21 mouse cellular contexts compared by ENCODE assay signal in genomic region chr10:31189577-31189976, GRCm38 (mm10).
A peak's percentile ranks its signal among the peaks of the same experiment; 100 is the strongest.
DNase-seq lines count a peak whose midpoint lies in the region; ATAC-seq and TF ChIP-seq lines count a peak whose summit lies in the region.
"Had no signal": no experiment of that assay in that cellular context is flagged by ENCODE, and none has a peak within 500 bp of the region (broad histone marks: within the 10 kb centered on the region; RNA-seq: fewer than 3 reads in every experiment).

No protein-coding gene starts in this region.

- no peak overlapping the region for H3K27ac ChIP-seq in heart, embryonic 13.5 days (replicated peaks)
- no peak overlapping the region for H3K27ac ChIP-seq in midbrain, embryonic 14.5 days (replicated peaks; ENCODE audit: low read depth, low read length)
- no peak overlapping the region for H3K27ac ChIP-seq in midbrain, embryonic 11.5 days (ENCODE audit: low read depth, low read length)
- H3K27ac ChIP-seq in stomach, postnatal 0 days (replicated peaks) = no peak overlapping the region
- H3K27ac ChIP-seq: embryonic facial prominence, embryonic 10.5 days; forebrain, embryonic 13.5 days; heart, adult 2 months; hindbrain, embryonic 13.5 days had no signal

- no peak overlapping the region for H3K9ac ChIP-seq in heart, embryonic 13.5 days
- no peak overlapping the region for H3K9ac ChIP-seq in midbrain, embryonic 14.5 days (replicated peaks; ENCODE audit: low read length)
- no peak overlapping the region for H3K9ac ChIP-seq in midbrain, embryonic 11.5 days (ENCODE audit: low read length)
- H3K9ac ChIP-seq in stomach, postnatal 0 days (ENCODE audit: low read length) = no peak overlapping the region
- H3K9ac ChIP-seq: forebrain, embryonic 13.5 days; hindbrain, embryonic 13.5 days had no signal

- 37% methylated on average over 1 of the region's 1 CpGs for WGBS in heart, embryonic 13.5 days
- WGBS in midbrain, embryonic 14.5 days = 39% methylated on average over 1 of the region's 1 CpGs
- WGBS in midbrain, embryonic 11.5 days = 38% methylated on average over 1 of the region's 1 CpGs
- 24% methylated on average over 1 of the region's 1 CpGs for WGBS in stomach, postnatal 0 days

- 0 out of 2 replicates have a peak, but pooled peaks have one; percentile 11 for TF ChIP-seq CTCF in stomach, postnatal 0 days (IDR thresholded peaks at IDR 0.05; ENCODE audit: low read depth)

- H3K4me2 ChIP-seq in heart, embryonic 13.5 days = no peak overlapping the region
- no peak overlapping the region for H3K4me2 ChIP-seq in midbrain, embryonic 14.5 days (ENCODE audit: low read length)
- no peak overlapping the region for H3K4me2 ChIP-seq in midbrain, embryonic 11.5 days
- H3K4me2 ChIP-seq in stomach, postnatal 0 days (replicated peaks; ENCODE audit: low read depth) = no peak overlapping the region
- H3K4me2 ChIP-seq: forebrain, embryonic 13.5 days; heart, embryonic 11.5 days; hindbrain, embryonic 13.5 days had no signal

- no peak for DNase-seq in cerebellum, postnatal 4 days (ENCODE audit: low spot score in 2 of 2)
- no peak for DNase-seq in heart, postnatal 4 days
- DNase-seq in midbrain, embryonic 14.5 days = no peak
- DNase-seq in midbrain, embryonic 11.5 days (ENCODE audit: low spot score, missing footprints) = no peak
- no peak for DNase-seq in stomach, postnatal 0 days (ENCODE audit: low spot score)
- DNase-seq in cerebellum, adult 9-11 months = no peak
- DNase-seq: adrenal gland, postnatal 14 days; B cell, adult 2 months; cerebellum, postnatal 14 days; gastrocnemius, postnatal 14 days; heart, adult 2 months had no signal

- H3K36me3 ChIP-seq in heart, embryonic 13.5 days = no peaks in the 10 kb centered on the region
- no peaks in the 10 kb centered on the region for H3K36me3 ChIP-seq in midbrain, embryonic 14.5 days (ENCODE audit: control insufficient read depth, insufficient read depth, low read length)
- no peaks in the 10 kb centered on the region for H3K36me3 ChIP-seq in midbrain, embryonic 11.5 days (ENCODE audit: control insufficient read depth, insufficient read depth, low read length)
- no peaks in the 10 kb centered on the region for H3K36me3 ChIP-seq in stomach, postnatal 0 days (ENCODE audit: control insufficient read depth, insufficient read depth, low read length)
- H3K36me3 ChIP-seq: embryonic facial prominence, embryonic 10.5 days; hindbrain, embryonic 13.5 days had no signal

- H3K9me3 ChIP-seq in heart, embryonic 13.5 days = no peaks in the 10 kb centered on the region
- no peaks in the 10 kb centered on the region for H3K9me3 ChIP-seq in midbrain, embryonic 14.5 days (ENCODE audit: control insufficient read depth, low read length)
- H3K9me3 ChIP-seq in midbrain, embryonic 11.5 days (ENCODE audit: control insufficient read depth, low read length) = no peaks in the 10 kb centered on the region
- no peaks in the 10 kb centered on the region for H3K9me3 ChIP-seq in stomach, postnatal 0 days (ENCODE audit: control insufficient read depth, low read length)
- H3K9me3 ChIP-seq: embryonic facial prominence, embryonic 10.5 days; forebrain, embryonic 13.5 days; hindbrain, embryonic 13.5 days had no signal

- no peaks in the 10 kb centered on the region for H3K27me3 ChIP-seq in heart, embryonic 13.5 days (replicated peaks)
- H3K27me3 ChIP-seq in midbrain, embryonic 14.5 days (ENCODE audit: control insufficient read depth, insufficient read depth, low read length) = no peaks in the 10 kb centered on the region
- no peaks in the 10 kb centered on the region for H3K27me3 ChIP-seq in midbrain, embryonic 11.5 days (ENCODE audit: control insufficient read depth, insufficient read depth, low read length)
- H3K27me3 ChIP-seq in stomach, postnatal 0 days (ENCODE audit: control insufficient read depth, insufficient read depth, low read length) = no peaks in the 10 kb centered on the region
- H3K27me3 ChIP-seq: forebrain, embryonic 13.5 days; hindbrain, embryonic 13.5 days had no signal

- no peaks in the 10 kb centered on the region; the same call in 1 of the 2 replicates for H3K4me1 ChIP-seq in heart, embryonic 13.5 days
- H3K4me1 ChIP-seq in midbrain, embryonic 14.5 days (ENCODE audit: control insufficient read depth, insufficient read depth, low read length) = no peaks in the 10 kb centered on the region
- H3K4me1 ChIP-seq in midbrain, embryonic 11.5 days (ENCODE audit: control insufficient read depth, insufficient read depth, low read length) = no peaks in the 10 kb centered on the region
- H3K4me1 ChIP-seq in stomach, postnatal 0 days (replicated peaks; ENCODE audit: control insufficient read depth, insufficient read depth) = no peaks in the 10 kb centered on the region
- H3K4me1 ChIP-seq: embryonic facial prominence, embryonic 10.5 days; forebrain, embryonic 13.5 days; hindbrain, embryonic 13.5 days had no signal

- ATAC-seq in cerebellum, adult (ENCODE audit: insufficient number of reproducible peaks, low FRiP score, low TSS enrichment) = peak; percentile 52; the same call in 1 of the 2 replicates
- ATAC-seq in heart, embryonic 13.5 days (ENCODE audit: extremely low read depth, insufficient number of reproducible peaks, low FRiP score, low TSS enrichment) = 0 out of 2 replicates have a peak, but pooled peaks have one; percentile 25
- peak; percentile 14; the same call in 1 of the 2 replicates for ATAC-seq in midbrain, embryonic 14.5 days (ENCODE audit: low FRiP score, low TSS enrichment)
- ATAC-seq in midbrain, embryonic 11.5 days (ENCODE audit: low FRiP score) = no peak
- no peak for ATAC-seq in stomach, postnatal 0 days (ENCODE audit: low FRiP score, low TSS enrichment)
- ATAC-seq: activated CD4-positive, CD25-positive, alpha-beta regulatory T cell, adult 4 months; CD4-positive, CD25-positive, alpha-beta regulatory T cell, adult 4 months; forebrain, embryonic 13.5 days; intestine, embryonic 16.5 days; Patski had no signal

- no peak for TF ChIP-seq EP300 in stomach, postnatal 0 days (optimal IDR thresholded peaks at IDR 0.05)

- H3K4me3 ChIP-seq in heart, embryonic 13.5 days = no peak overlapping the region
- no peak overlapping the region for H3K4me3 ChIP-seq in midbrain, embryonic 14.5 days (replicated peaks; ENCODE audit: low read depth, low read length)
- no peak overlapping the region for H3K4me3 ChIP-seq in midbrain, embryonic 11.5 days (ENCODE audit: low read depth, low read length)
- H3K4me3 ChIP-seq in stomach, postnatal 0 days (ENCODE audit: low read depth, low read length) = no peak overlapping the region
- H3K4me3 ChIP-seq: embryonic facial prominence, embryonic 10.5 days; forebrain, embryonic 13.5 days; heart, adult 2 months; hindbrain, embryonic 13.5 days had no signal

Comparison
In these comparisons a context has a peak if more than half of its experiments do, and no peak if none do; other contexts are left out.
1. ATAC-seq: peak in cerebellum, adult (single experiment), heart, embryonic 13.5 days (single experiment) and midbrain, embryonic 14.5 days (single experiment); none in midbrain, embryonic 11.5 days (single experiment) and stomach, postnatal 0 days (single experiment).